Mouse (Mus musculus): ENCODE results near the gene Cd247. TPM values are rescaled to one million over a fixed set of nuclear protein-coding genes. Genes with fewer than 3 reads are reported as not detected.

Cd247 gene
- polyA plus RNA-seq, 1 experiment, result not detected

GRCm38 (mm10) chr1:165834633-165834975, 46.1 kb downstream of the Cd247 start:
- no peak overlapping the region for H3K4me3 ChIP-seq (ENCODE audit: insufficient read depth, low read length)
- TF ChIP-seq POLR2A (IDR thresholded peaks at IDR 0.05; ENCODE audit: borderline replicate concordance, low read depth, low read length), result no peak
- H3K4me1 ChIP-seq (ENCODE audit: control insufficient read depth, insufficient read depth, low read length), result peaks cover 7% of the 10 kb centered on the region; the same call in 1 of the 2 replicates
- H3K27ac ChIP-seq (ENCODE audit: insufficient read depth, low read depth, low read length), result no peak overlapping the region

DNA sequence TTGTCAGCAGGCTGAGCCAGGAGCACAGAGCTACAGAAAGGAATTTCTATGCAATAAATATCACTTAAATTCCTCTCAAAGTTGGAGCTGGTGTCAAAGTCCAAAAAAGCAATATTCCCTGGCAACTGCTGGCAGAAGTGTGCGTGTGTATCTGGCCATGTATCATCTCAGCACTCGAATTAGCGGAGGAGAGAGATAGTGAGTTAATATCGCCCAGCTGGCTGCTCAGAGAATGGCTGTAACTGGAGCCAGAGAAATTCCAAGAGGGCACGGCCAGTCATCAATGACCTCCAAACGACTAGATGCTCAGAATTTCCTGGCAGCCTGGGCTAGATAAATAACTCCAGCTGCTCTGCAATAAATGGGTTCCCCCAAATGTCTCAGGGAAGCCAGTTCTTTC, 48.0 kb downstream of the Cd247 start:
- no peak overlapping the region for H3K27ac ChIP-seq (ENCODE audit: insufficient read depth, low read depth, low read length)
- TF ChIP-seq POLR2A (IDR thresholded peaks at IDR 0.05; ENCODE audit: borderline replicate concordance, low read depth, low read length), result no peak
- TF ChIP-seq CTCF (IDR thresholded peaks at IDR 0.05; ENCODE audit: low read depth, low read length), result no peak
- no peaks in the 10 kb centered on the region for H3K4me1 ChIP-seq (ENCODE audit: control insufficient read depth, insufficient read depth, low read length)
- H3K4me3 ChIP-seq (ENCODE audit: insufficient read depth, low read length), result no peak overlapping the region

DNA sequence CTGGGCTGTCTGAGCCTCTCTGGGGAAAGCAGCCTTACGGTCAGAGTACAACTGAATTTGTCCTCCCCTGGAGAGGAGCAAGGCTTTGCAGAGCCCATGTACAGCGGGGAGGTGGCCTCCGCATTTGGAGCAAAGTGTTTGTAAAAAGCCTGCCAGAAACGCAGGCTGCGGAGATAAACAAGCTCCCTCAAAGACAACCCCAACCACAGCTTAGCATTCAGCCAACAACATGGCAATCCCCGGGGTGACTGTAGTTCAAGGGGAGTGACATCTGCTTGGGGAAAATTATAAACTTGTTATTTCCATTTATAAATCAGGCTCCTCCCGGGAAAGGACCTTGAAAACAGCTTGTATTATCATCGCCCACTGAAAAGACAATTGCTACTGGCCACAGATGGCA, 49.1 kb downstream of the Cd247 start:
- no peaks in the 10 kb centered on the region for H3K4me1 ChIP-seq (ENCODE audit: control insufficient read depth, insufficient read depth, low read length)
- H3K27ac ChIP-seq (ENCODE audit: insufficient read depth, low read depth, low read length), result no peak overlapping the region
- no peak overlapping the region for H3K4me3 ChIP-seq (ENCODE audit: insufficient read depth, low read length)
- TF ChIP-seq CTCF (IDR thresholded peaks at IDR 0.05; ENCODE audit: low read depth, low read length) (no peak), POLR2A (IDR thresholded peaks at IDR 0.05; ENCODE audit: borderline replicate concordance, low read depth, low read length) (no peak)

DNA sequence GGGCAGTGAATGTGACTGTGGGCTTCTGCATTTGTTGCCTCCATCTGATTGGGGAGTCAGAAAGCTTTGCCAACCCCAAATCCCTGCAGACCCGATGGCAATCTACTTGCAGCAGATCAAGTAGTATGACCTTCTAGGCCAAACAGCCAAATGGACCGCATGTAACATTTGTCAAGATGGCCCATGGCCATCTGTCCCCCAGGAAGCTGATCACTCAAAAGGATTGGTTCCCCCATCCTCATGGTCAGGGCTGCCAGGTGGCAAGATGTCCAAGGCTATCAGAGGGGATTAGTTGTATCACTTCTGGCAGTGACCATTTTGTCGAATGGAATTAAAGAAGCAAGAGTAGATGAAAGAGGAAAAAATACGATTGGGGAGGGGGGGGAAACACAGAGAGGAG, 50.7 kb downstream of the Cd247 start:
- H3K27ac ChIP-seq (ENCODE audit: insufficient read depth, low read depth, low read length), result no peak overlapping the region
- H3K4me1 ChIP-seq (ENCODE audit: control insufficient read depth, insufficient read depth, low read length), result no peaks in the 10 kb centered on the region
- H3K4me3 ChIP-seq (ENCODE audit: insufficient read depth, low read length), result no peak overlapping the region
- no peak for TF ChIP-seq CTCF (IDR thresholded peaks at IDR 0.05; ENCODE audit: low read depth, low read length)
- no peak for TF ChIP-seq POLR2A (IDR thresholded peaks at IDR 0.05; ENCODE audit: borderline replicate concordance, low read depth, low read length)

DNA sequence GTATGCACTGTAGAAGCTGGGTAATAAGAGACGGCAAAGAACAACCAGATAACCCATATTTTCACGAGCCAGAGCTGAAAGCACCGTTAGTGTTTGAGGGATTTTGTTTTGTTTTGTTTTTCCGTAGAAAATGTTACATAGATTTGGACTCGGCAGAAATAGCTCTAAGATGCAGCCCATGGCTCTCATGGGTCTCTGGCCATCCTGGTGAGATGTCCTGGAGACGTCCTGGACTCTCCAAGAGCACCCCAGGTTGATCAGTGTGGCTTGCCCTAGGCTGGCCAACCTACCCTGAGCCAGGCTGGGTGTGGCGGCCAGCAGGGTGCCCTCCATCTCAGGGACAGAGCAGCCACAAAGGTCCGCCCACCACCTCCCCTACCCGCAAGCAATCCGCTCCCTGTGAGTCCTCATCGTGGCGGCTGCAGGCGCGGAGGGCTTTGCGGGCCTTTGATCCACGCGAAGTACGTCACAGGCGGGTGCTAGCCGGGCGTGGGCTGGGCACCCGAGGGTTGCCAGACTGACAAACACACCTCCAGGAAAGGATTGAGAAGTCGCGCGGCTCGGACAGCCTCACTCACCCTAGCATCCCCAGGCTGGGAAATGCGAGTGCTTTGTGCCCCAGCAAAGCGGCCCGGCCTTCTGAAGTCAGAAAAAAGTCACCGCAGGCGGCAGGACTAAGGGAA, 52.2 kb downstream of the Cd247 start:
- peak overlapping the region; percentile 28; the same call in 1 of the 2 replicates for H3K4me3 ChIP-seq (ENCODE audit: insufficient read depth, low read length)
- TF ChIP-seq POLR2A (IDR thresholded peaks at IDR 0.05; ENCODE audit: borderline replicate concordance, low read depth, low read length) (no peak), CTCF (IDR thresholded peaks at IDR 0.05; ENCODE audit: low read depth, low read length) (no peak)
- H3K4me1 ChIP-seq (ENCODE audit: control insufficient read depth, insufficient read depth, low read length), result no peaks in the 10 kb centered on the region
- H3K27ac ChIP-seq (ENCODE audit: insufficient read depth, low read depth, low read length), result no peak overlapping the region

GRCm38 (mm10) chr1:165842170-165842569, 53.7 kb downstream of the Cd247 start:
- H3K27ac ChIP-seq (ENCODE audit: insufficient read depth, low read depth, low read length), result no peak overlapping the region
- TF ChIP-seq POLR2A (IDR thresholded peaks at IDR 0.05; ENCODE audit: borderline replicate concordance, low read depth, low read length) (no peak), CTCF (IDR thresholded peaks at IDR 0.05; ENCODE audit: low read depth, low read length) (no peak)
- H3K4me3 ChIP-seq (ENCODE audit: insufficient read depth, low read length), result no peak overlapping the region
- H3K4me1 ChIP-seq (ENCODE audit: control insufficient read depth, insufficient read depth, low read length), result no peaks in the 10 kb centered on the region

DNA sequence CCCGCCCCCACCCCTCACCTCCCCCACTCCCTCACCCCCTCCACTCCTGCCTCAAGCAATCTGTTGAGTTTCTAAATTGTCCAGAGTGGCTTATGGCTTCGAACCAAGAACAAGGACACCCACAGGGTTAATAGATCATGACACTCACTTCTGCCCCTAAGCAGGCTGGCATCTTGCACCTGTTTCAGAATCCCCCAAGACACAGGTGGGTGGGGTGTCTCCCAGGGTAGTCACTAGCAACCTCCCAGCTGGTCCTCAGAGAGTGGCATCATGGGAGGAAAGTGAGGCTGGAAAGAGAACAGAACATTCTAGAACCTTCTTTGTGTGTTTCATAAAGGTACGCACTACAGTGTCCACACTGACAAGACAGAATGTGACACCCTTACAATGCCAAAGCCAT, 55.1 kb downstream of the Cd247 start:
- Histone ChIP-seq H3K4me3 (ENCODE audit: insufficient read depth, low read length) (no peak overlapping the region), H3K4me1 (ENCODE audit: control insufficient read depth, insufficient read depth, low read length) (no peaks in the 10 kb centered on the region), H3K27ac (ENCODE audit: insufficient read depth, low read depth, low read length) (no peak overlapping the region)
- TF ChIP-seq POLR2A (IDR thresholded peaks at IDR 0.05; ENCODE audit: borderline replicate concordance, low read depth, low read length) (no peak), CTCF (IDR thresholded peaks at IDR 0.05; ENCODE audit: low read depth, low read length) (no peak)

GRCm38 (mm10) chr1:165844466-165844951, 56.0 kb downstream of the Cd247 start:
- TF ChIP-seq POLR2A (IDR thresholded peaks at IDR 0.05; ENCODE audit: borderline replicate concordance, low read depth, low read length) (no peak), CTCF (IDR thresholded peaks at IDR 0.05; ENCODE audit: low read depth, low read length) (no peak)
- Histone ChIP-seq H3K27ac (ENCODE audit: insufficient read depth, low read depth, low read length) (no peak overlapping the region), H3K4me1 (ENCODE audit: control insufficient read depth, insufficient read depth, low read length) (peaks cover 3% of the 10 kb centered on the region; the same call in 1 of the 2 replicates), H3K4me3 (ENCODE audit: insufficient read depth, low read length) (peak overlapping the region; percentile 57)

- TF ChIP-seq POLR2A (IDR thresholded peaks at IDR 0.05; ENCODE audit: borderline replicate concordance, low read depth, low read length) (no peak), CTCF (IDR thresholded peaks at IDR 0.05; ENCODE audit: low read depth, low read length) (no peak)
- no peak overlapping the region for H3K27ac ChIP-seq (ENCODE audit: insufficient read depth, low read depth, low read length)
- peaks cover 3% of the 10 kb centered on the region; the same call in 1 of the 2 replicates for H3K4me1 ChIP-seq (ENCODE audit: control insufficient read depth, insufficient read depth, low read length)
- H3K4me3 ChIP-seq (ENCODE audit: insufficient read depth, low read length), result peak overlapping the region; percentile 57
Measured at GRCm38 (mm10) chr1:165844956-165845355, 56.5 kb downstream of the Cd247 start.

DNA sequence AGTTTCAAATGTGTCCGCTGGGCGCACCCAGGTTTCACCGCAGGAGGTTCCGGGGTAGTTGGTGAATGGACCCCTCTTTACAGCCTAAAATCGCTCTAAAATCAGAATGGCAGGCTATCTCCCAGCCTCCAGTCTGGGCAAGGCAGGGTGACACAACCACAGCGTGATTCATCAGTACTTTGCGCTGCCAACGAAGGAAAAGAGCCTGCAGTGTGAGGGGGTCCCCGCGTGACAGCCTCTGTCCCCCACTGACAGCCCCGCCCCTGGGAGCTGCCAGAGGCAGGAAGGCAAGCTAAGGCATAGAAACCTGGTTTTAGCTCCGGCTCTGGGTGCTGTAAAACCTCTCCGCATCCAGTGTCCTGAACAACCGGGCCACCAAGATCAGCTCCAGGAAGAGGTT, 56.9 kb downstream of the Cd247 start:
- Histone ChIP-seq H3K4me3 (ENCODE audit: insufficient read depth, low read length) (peak overlapping the region; percentile 57), H3K27ac (ENCODE audit: insufficient read depth, low read depth, low read length) (no peak overlapping the region), H3K4me1 (ENCODE audit: control insufficient read depth, insufficient read depth, low read length) (peaks cover 3% of the 10 kb centered on the region; the same call in 1 of the 2 replicates)
- TF ChIP-seq CTCF (IDR thresholded peaks at IDR 0.05; ENCODE audit: low read depth, low read length), result no peak
- no peak for TF ChIP-seq POLR2A (IDR thresholded peaks at IDR 0.05; ENCODE audit: borderline replicate concordance, low read depth, low read length)

All from bone marrow macrophage, adult 2 months (primary cell).